Mouse (Mus musculus) T-helper 1 cell (primary cell): Measurements from ENCODE around the gene Pnkd.

Source experiments
- in situ Hi-C: fragments of 300-600 bp; cut with MboI, MseI; formaldehyde crosslinking; loops from one replicate; pipeline ENCODE4 v1.15.1; 2025; ENCODE audit warnings: high pct_unique_total_duplicates

The Pnkd gene

GRCm38 (mm10) chr1:74284543-74285160, at the start of gene Pnkd, which contains the start of gene Aamp:
Pnkd (plus strand) TSS chr1:74284930.
Aamp (minus strand) TSS chr1:74284738.
- in situ Hi-C loops = no loop called here

- in situ Hi-C loops = no loop called here
These were observed 48.7 kb upstream of the Pnkd start, which contains the start of gene Arpc2 for GRCm38 (mm10) chr1:74235938-74236589. Arpc2 (plus strand) TSS chr1:74236084.

- in situ Hi-C loops = no loop called here
These were observed 48.0 kb upstream of the Pnkd start for GRCm38 (mm10) chr1:74236590-74237317.

GRCm38 (mm10) chr1:74237671-74238070, 47.1 kb upstream of the Pnkd start:
- in situ Hi-C loops = no loop called here

GRCm38 (mm10) chr1:74238136-74238535, 46.6 kb upstream of the Pnkd start:
- in situ Hi-C loops = no loop called here

GRCm38 (mm10) chr1:74239162-74239561, 45.6 kb upstream of the Pnkd start:
- in situ Hi-C loops = no loop called here

GRCm38 (mm10) chr1:74239618-74240017, 45.1 kb upstream of the Pnkd start:
- in situ Hi-C loops = no loop called here

GRCm38 (mm10) chr1:74240311-74240710, 44.4 kb upstream of the Pnkd start:
- in situ Hi-C loops = no loop called here

GRCm38 (mm10) chr1:74240832-74241231, 43.9 kb upstream of the Pnkd start:
- in situ Hi-C loops = no loop called here

- in situ Hi-C loops = no loop called here
These were observed 39.2 kb upstream of the Pnkd start for GRCm38 (mm10) chr1:74245525-74245924.

GRCm38 (mm10) chr1:74248799-74249198, 35.9 kb upstream of the Pnkd start:
- in situ Hi-C loops = no loop called here

GRCm38 (mm10) chr1:74249331-74249980, 35.3 kb upstream of the Pnkd start:
- in situ Hi-C loops = no loop called here

- in situ Hi-C loops = no loop called here
These were observed 34.6 kb upstream of the Pnkd start for GRCm38 (mm10) chr1:74250096-74250495.

- in situ Hi-C loops = no loop called here
These were observed 28.9 kb upstream of the Pnkd start for GRCm38 (mm10) chr1:74255704-74256345.

- in situ Hi-C loops = no loop called here
These were observed 27.9 kb upstream of the Pnkd start for GRCm38 (mm10) chr1:74256782-74257181.

GRCm38 (mm10) chr1:74262510-74262909, 22.2 kb upstream of the Pnkd start:
- in situ Hi-C loops = no loop called here

- in situ Hi-C loops = no loop called here
These were observed 16.0 kb upstream of the Pnkd start for GRCm38 (mm10) chr1:74268750-74269149.

GRCm38 (mm10) chr1:74271659-74272058, 13.1 kb upstream of the Pnkd start:
- in situ Hi-C loops = no loop called here

GRCm38 (mm10) chr1:74275015-74275414, 9.7 kb upstream of the Pnkd start:
- in situ Hi-C loops = no loop called here

GRCm38 (mm10) chr1:74277041-74277440, 7.7 kb upstream of the Pnkd start:
- in situ Hi-C loops = no loop called here

- in situ Hi-C loops = no loop called here
These were observed 6.7 kb upstream of the Pnkd start for GRCm38 (mm10) chr1:74277883-74278537.
